Mouse (Mus musculus) thymus, postnatal 0 days (tissue): ENCODE measurements around the gene Homer2. TPM values are rescaled to one million over a fixed set of nuclear protein-coding genes. Genes with fewer than 3 reads are reported as not detected.

ENCODE experiments used
- DNase-seq: peaks from one replicate; pipeline ENCODE4 v3.0.0-alpha.2; 2015; ENCODE audit warnings: low spot score
- polyA plus RNA-seq: library from polyadenylated mRNA; unstranded; fragments of >200 nt; fragmentation: Nextera tagmentation; extraction: Ambion mirVana; gene quantifications from 2 replicates; pipeline ENCODE4 v1.2.1, GENCODE M21; 2015

Homer2 gene
- polyA plus RNA-seq, 1 experiment from 2014 or later: 0.95 TPM

GRCm38 (mm10) chr7:81652296-81652695 is 55.0 kb downstream of the Homer2 start:
- DNase-seq: no peak

- DNase-seq: no peak
Measured at GRCm38 (mm10) chr7:81651284-81651683, 56.0 kb downstream of the Homer2 start.

- DNase-seq: no peak
Measured at GRCm38 (mm10) chr7:81649270-81649669, 58.1 kb downstream of the Homer2 start.

GRCm38 (mm10) chr7:81647959-81648358 is 59.4 kb downstream of the Homer2 start:
- DNase-seq: no peak

- DNase-seq: no peak
Measured at GRCm38 (mm10) chr7:81644551-81645235, 62.6 kb downstream of the Homer2 start.

GRCm38 (mm10) chr7:81641101-81641500 is 66.2 kb downstream of the Homer2 start:
- no peak for DNase-seq

GRCm38 (mm10) chr7:81632586-81632985 is 74.7 kb downstream of the Homer2 start:
- DNase-seq: no peak

GRCm38 (mm10) chr7:81631261-81631660 is 76.1 kb downstream of the Homer2 start:
- no peak for DNase-seq

GRCm38 (mm10) chr7:81626460-81626859 is 80.9 kb downstream of the Homer2 start:
- DNase-seq: peak; percentile 17

- DNase-seq: no peak
Measured at GRCm38 (mm10) chr7:81623767-81624166, 83.6 kb downstream of the Homer2 start.

- DNase-seq: no peak
Measured at GRCm38 (mm10) chr7:81622793-81623192, 84.5 kb downstream of the Homer2 start.

- DNase-seq: no peak
Measured at GRCm38 (mm10) chr7:81615031-81615430, 92.3 kb downstream of the Homer2 start.

- DNase-seq: no peak
Measured at GRCm38 (mm10) chr7:81612856-81613635, 94.3 kb downstream of the Homer2 start.

GRCm38 (mm10) chr7:81610125-81610524 is 97.2 kb downstream of the Homer2 start:
- DNase-seq: peak; percentile 37

- no peak for DNase-seq
Measured at GRCm38 (mm10) chr7:81606452-81606851, 100.9 kb downstream of the Homer2 start.

GRCm38 (mm10) chr7:81605489-81605888 is 101.8 kb downstream of the Homer2 start:
- DNase-seq: no peak

- DNase-seq: no peak
Measured at GRCm38 (mm10) chr7:81604991-81605390, 102.3 kb downstream of the Homer2 start.

GRCm38 (mm10) chr7:81599379-81600280 is 107.7 kb downstream of the Homer2 start:
- no peak for DNase-seq

- no peak for DNase-seq
Measured at GRCm38 (mm10) chr7:81597660-81598059, 109.7 kb downstream of the Homer2 start.

- DNase-seq: no peak
Measured at GRCm38 (mm10) chr7:81596086-81596485, 111.2 kb downstream of the Homer2 start.

- DNase-seq: no peak
Measured at GRCm38 (mm10) chr7:81595056-81595455, 112.3 kb downstream of the Homer2 start.

GRCm38 (mm10) chr7:81593387-81593786 is 113.9 kb downstream of the Homer2 start:
- no peak for DNase-seq
